Mouse (Mus musculus) liver, embryonic 13.5 days (tissue): ENCODE data around the gene Sytl3. TPM values are rescaled to one million over a fixed set of nuclear protein-coding genes. Genes with fewer than 3 reads are reported as not detected.
"Not testable (repeated sequence)": the region's sequence is repeated elsewhere in the genome, so short reads cannot be mapped to it uniquely, and the experiment has no call there.

Experiments used
- ATAC-seq: fragments of 200-750 bp; cut with Nextera tagmentation; 2 replicates; pipeline ENCODE4 v1.8.0; 2017; ENCODE audit warnings: low read depth, mild to moderate bottlenecking, moderate number of reproducible peaks, moderate library complexity
- DNase-seq: peaks from one replicate; pipeline ENCODE4 v3.0.0; 2022
- H3K27ac ChIP-seq: fragments of 300-500 bp; sonication (generic); 2 replicates; pipeline ENCODE4 v1.5.1; 2015; ENCODE audit warnings: moderate library complexity, mild to moderate bottlenecking, inconsistent platforms
- H3K27me3 ChIP-seq: fragments of 300-500 bp; sonication (generic); 2 replicates; pipeline ENCODE4 v1.6.1; 2015; ENCODE audit warnings: mild to moderate bottlenecking, inconsistent platforms
- H3K36me3 ChIP-seq: fragments of 300-500 bp; sonication (generic); 2 replicates; pipeline ENCODE4 v1.6.1; 2015; ENCODE audit warnings: mild to moderate bottlenecking, inconsistent platforms
- H3K4me1 ChIP-seq: fragments of 300-500 bp; sonication (generic); replicated peaks from 2 replicates; pipeline ENCODE4 v1.6.1; 2015; ENCODE audit warnings: inconsistent platforms
- H3K4me2 ChIP-seq: fragments of 300-500 bp; sonication (generic); 2 replicates; pipeline ENCODE4 v1.6.1; 2015; ENCODE audit warnings: inconsistent platforms, mild to moderate bottlenecking, moderate library complexity
- H3K4me3 ChIP-seq: fragments of 300-500 bp; sonication (generic); replicated peaks from 2 replicates; pipeline ENCODE4 v1.5.1; 2015; ENCODE audit warnings: mild to moderate bottlenecking, inconsistent platforms
- H3K9ac ChIP-seq: fragments of 300-500 bp; sonication (generic); 2 replicates; pipeline ENCODE4 v1.6.1; 2015; ENCODE audit warnings: mild to moderate bottlenecking, inconsistent platforms
- H3K9me3 ChIP-seq: fragments of 300-500 bp; sonication (generic); replicated peaks from 2 replicates; pipeline ENCODE4 v1.6.1; 2016; ENCODE audit warnings: inconsistent platforms
- WGBS: fragments of 180-500 bp; shearing (Covaris S2); methylation state at CpG from one replicate; pipeline ENCODE4 v1.1.7; 2015; ENCODE audit not compliant: insufficient replicate concordance; 5-methylcytosine and 5-hydroxymethylcytosine counted together
- polyA plus RNA-seq: library from polyadenylated mRNA; unstranded; fragments of >200 nt; fragmentation: Nextera tagmentation; extraction: Ambion mirVana; gene quantifications from 2 replicates; pipeline ENCODE4 v1.2.1, GENCODE M21; 2015

Gene Sytl3
- polyA plus RNA-seq, 1 experiment from 2014 or later = 0.08 TPM

- H3K27ac ChIP-seq, H3K9ac ChIP-seq, DNase-seq, H3K36me3 ChIP-seq, H3K4me2 ChIP-seq, H3K4me1 ChIP-seq, H3K9me3 ChIP-seq, H3K4me3 ChIP-seq, H3K27me3 ChIP-seq: not testable (repeated sequence)
- 0 out of 2 replicates have a peak, but pooled peaks have one; percentile 39 for ATAC-seq
- WGBS = 31% methylated on average over 3 of the region's 4 CpGs
Observed at GRCm38 (mm10) chr17:6697224-6697775, 38.4 kb downstream of the Sytl3 start.

GRCm38 (mm10) chr17:6699502-6699901, 40.6 kb downstream of the Sytl3 start:
- not testable (repeated sequence) for DNase-seq, H3K27ac ChIP-seq, H3K27me3 ChIP-seq, H3K4me2 ChIP-seq, H3K4me1 ChIP-seq, H3K36me3 ChIP-seq, H3K9ac ChIP-seq, H3K9me3 ChIP-seq, H3K4me3 ChIP-seq
- ATAC-seq = peak; percentile 27; the same call in 1 of the 2 replicates
- 58% methylated on average over 8 of the region's 9 CpGs for WGBS

GRCm38 (mm10) chr17:6700077-6700476, 41.2 kb downstream of the Sytl3 start:
- H3K4me3 ChIP-seq, H3K27me3 ChIP-seq, DNase-seq, H3K9ac ChIP-seq, H3K27ac ChIP-seq, ATAC-seq, H3K36me3 ChIP-seq, H3K4me1 ChIP-seq, H3K4me2 ChIP-seq, H3K9me3 ChIP-seq: not testable (repeated sequence)
- WGBS = 56% methylated on average over 3 of the region's 7 CpGs

GRCm38 (mm10) chr17:6702625-6703221, 43.8 kb downstream of the Sytl3 start:
- H3K9me3 ChIP-seq, H3K4me2 ChIP-seq, DNase-seq, ATAC-seq, H3K27ac ChIP-seq, H3K4me1 ChIP-seq, H3K27me3 ChIP-seq, H3K36me3 ChIP-seq, H3K9ac ChIP-seq, H3K4me3 ChIP-seq: not testable (repeated sequence)
- 42% methylated on average over 2 of the region's 8 CpGs for WGBS

- H3K4me1 ChIP-seq, H3K27ac ChIP-seq, H3K4me2 ChIP-seq, ATAC-seq, H3K9me3 ChIP-seq, H3K4me3 ChIP-seq, H3K27me3 ChIP-seq, H3K9ac ChIP-seq, DNase-seq, H3K36me3 ChIP-seq: not testable (repeated sequence)
- WGBS = 79% methylated on average over 9 of the region's 9 CpGs
Observed at GRCm38 (mm10) chr17:6703381-6704270, 44.7 kb downstream of the Sytl3 start.

- not testable (repeated sequence) for H3K4me3 ChIP-seq, ATAC-seq, H3K36me3 ChIP-seq, DNase-seq, H3K4me2 ChIP-seq, H3K9me3 ChIP-seq, H3K9ac ChIP-seq, H3K27me3 ChIP-seq, H3K4me1 ChIP-seq, H3K27ac ChIP-seq
- WGBS = 71% methylated on average over 5 of the region's 5 CpGs
Observed at GRCm38 (mm10) chr17:6706448-6706847, 47.6 kb downstream of the Sytl3 start.

- not testable (repeated sequence) for H3K4me1 ChIP-seq, H3K4me3 ChIP-seq, H3K36me3 ChIP-seq, H3K9ac ChIP-seq, ATAC-seq, DNase-seq, H3K27me3 ChIP-seq, H3K27ac ChIP-seq, H3K4me2 ChIP-seq, H3K9me3 ChIP-seq
- 73% methylated on average over 5 of the region's 5 CpGs for WGBS
Observed at GRCm38 (mm10) chr17:6707422-6707821, 48.5 kb downstream of the Sytl3 start.

- WGBS = 72% methylated on average over 2 of the region's 2 CpGs
- not testable (repeated sequence) for H3K27me3 ChIP-seq, H3K9me3 ChIP-seq, H3K9ac ChIP-seq, H3K4me3 ChIP-seq, H3K36me3 ChIP-seq, H3K27ac ChIP-seq, ATAC-seq, DNase-seq, H3K4me1 ChIP-seq, H3K4me2 ChIP-seq
Observed at GRCm38 (mm10) chr17:6708194-6708593, 49.3 kb downstream of the Sytl3 start.

GRCm38 (mm10) chr17:6713483-6713882, 54.6 kb downstream of the Sytl3 start:
- WGBS = 45% methylated on average over 2 of the region's 2 CpGs
- not testable (repeated sequence) for H3K27ac ChIP-seq, H3K9ac ChIP-seq, ATAC-seq, H3K4me3 ChIP-seq, DNase-seq, H3K4me1 ChIP-seq, H3K27me3 ChIP-seq, H3K9me3 ChIP-seq, H3K36me3 ChIP-seq, H3K4me2 ChIP-seq

- not testable (repeated sequence) for ATAC-seq, H3K36me3 ChIP-seq, DNase-seq, H3K9me3 ChIP-seq, H3K4me2 ChIP-seq, H3K27me3 ChIP-seq, H3K27ac ChIP-seq, H3K4me1 ChIP-seq, H3K4me3 ChIP-seq, H3K9ac ChIP-seq
- 67% methylated on average over 8 of the region's 8 CpGs for WGBS
Observed at GRCm38 (mm10) chr17:6713944-6714343, 55.1 kb downstream of the Sytl3 start.

- Histone ChIP-seq H3K9me3 (no peaks in the 10 kb centered on the region), H3K4me3 (no peak overlapping the region), H3K27ac (no peak overlapping the region), H3K27me3 (no peaks in the 10 kb centered on the region), H3K9ac (no peak overlapping the region), H3K4me1 (no peaks in the 10 kb centered on the region; the same call in 1 of the 2 replicates), H3K36me3 (no peaks in the 10 kb centered on the region), H3K4me2 (no peak overlapping the region)
- ATAC-seq (no peak), DNase-seq (no peak)
- 82% methylated on average over 12 of the region's 12 CpGs for WGBS
Observed at GRCm38 (mm10) chr17:6727996-6728610, 69.2 kb downstream of the Sytl3 start.
